Mouse (Mus musculus) heart, adult 8-10 months (tissue): ENCODE measurements around the gene Exog. TPM values are rescaled to one million over a fixed set of nuclear protein-coding genes. Genes with fewer than 3 reads are reported as not detected.
A peak's percentile ranks its signal among the peaks of the same experiment; 100 is the strongest.

ENCODE experiments used
- DNase-seq: peaks from one replicate; pipeline ENCODE4 v3.0.0; 2022; ENCODE audit warnings: low spot score
- total RNA-seq, 4 experiments: library from RNA; stranded (reverse); gene quantifications; 2 replicates each; pipeline ENCODE4 v1.2.4; 2022

Gene Exog
- 1 to 10 TPM; 2.4 to 3.3 (median 2.8) TPM for total RNA-seq

DNA sequence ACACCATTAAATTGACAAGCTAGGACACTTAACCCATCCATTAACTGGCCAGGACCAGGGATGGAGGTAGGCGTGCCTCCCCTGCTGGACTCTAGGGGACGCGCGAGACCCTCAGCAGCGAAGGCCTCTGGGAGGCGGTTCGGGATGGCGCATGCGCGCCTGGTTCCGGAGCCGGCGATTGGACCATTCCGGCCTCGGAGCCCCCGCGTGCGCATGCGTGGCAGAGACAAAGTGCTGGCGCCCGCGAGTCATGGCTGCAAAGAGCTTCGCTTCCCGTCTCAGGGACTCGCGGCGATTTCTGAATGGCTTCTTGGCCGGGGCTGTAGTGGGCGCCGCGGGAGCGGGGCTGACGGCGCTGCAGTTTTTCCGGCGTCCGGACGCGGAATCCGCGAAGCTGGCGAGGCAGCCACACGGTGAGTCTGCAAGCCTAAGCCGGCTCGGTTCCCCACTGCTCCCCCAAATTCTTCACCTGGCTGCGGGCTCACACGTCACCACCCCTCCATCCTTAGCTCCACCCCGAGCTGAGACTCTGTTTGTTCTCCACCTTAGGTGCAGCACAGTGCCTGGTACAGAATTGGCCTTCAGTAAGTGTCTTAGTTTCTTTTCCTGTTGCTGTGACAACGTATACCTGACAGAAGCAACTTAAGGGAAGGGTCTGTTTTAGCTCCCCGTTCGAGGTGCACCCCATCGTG, at the start of gene Exog:
TSS of gene Exog (plus strand) at position 206 of the 692 bp plus-strand sequence.
- peak; percentile 96 for DNase-seq

DNA sequence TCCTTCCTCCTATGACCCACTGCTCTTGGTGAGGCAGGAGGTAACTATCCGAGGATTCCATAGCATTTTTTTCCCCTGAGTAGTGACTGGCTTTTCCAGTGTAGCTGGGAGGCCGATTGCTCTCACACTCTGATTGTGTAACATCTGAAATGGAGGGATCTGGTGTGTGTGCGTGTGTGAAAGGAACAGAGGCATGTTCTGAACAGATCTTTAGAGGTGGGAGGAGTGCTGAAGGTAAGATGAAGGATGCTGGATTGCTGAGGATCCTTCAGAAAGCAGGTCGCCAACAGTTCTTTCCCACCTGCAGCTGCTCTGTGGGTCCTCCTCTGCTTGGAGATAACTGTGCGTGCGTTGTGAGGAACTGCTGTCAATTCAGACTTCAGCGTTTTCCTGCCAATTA, 43.4 kb upstream of the Exog start:
- DNase-seq = peak; percentile 16

DNA sequence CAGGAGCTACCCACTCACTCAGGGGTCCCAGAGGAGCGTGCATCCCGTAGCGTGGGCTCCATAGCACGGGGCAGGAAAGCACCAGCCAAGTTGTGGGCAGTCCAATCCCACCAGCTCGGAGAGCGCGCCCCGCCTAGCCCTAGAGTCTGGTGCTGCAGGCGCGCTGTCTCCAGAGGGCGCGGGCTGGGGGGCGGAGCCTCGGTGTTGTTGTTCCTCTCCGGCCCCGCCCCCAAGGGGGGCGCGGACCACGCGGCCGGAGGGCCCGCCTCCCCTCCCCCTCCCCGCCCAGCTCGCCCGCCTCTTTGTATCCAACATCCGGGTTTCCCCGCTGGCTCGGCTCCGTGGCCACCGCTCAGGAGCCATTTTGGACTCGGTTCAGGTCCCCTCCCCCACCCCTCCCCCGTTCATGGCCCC, 42.9 kb upstream of the Exog start, which contains the start of gene Acvr2b:
TSS of gene Acvr2b (plus strand) at position 318 of the 414 bp plus-strand sequence.
- DNase-seq = peak; percentile 89

DNA sequence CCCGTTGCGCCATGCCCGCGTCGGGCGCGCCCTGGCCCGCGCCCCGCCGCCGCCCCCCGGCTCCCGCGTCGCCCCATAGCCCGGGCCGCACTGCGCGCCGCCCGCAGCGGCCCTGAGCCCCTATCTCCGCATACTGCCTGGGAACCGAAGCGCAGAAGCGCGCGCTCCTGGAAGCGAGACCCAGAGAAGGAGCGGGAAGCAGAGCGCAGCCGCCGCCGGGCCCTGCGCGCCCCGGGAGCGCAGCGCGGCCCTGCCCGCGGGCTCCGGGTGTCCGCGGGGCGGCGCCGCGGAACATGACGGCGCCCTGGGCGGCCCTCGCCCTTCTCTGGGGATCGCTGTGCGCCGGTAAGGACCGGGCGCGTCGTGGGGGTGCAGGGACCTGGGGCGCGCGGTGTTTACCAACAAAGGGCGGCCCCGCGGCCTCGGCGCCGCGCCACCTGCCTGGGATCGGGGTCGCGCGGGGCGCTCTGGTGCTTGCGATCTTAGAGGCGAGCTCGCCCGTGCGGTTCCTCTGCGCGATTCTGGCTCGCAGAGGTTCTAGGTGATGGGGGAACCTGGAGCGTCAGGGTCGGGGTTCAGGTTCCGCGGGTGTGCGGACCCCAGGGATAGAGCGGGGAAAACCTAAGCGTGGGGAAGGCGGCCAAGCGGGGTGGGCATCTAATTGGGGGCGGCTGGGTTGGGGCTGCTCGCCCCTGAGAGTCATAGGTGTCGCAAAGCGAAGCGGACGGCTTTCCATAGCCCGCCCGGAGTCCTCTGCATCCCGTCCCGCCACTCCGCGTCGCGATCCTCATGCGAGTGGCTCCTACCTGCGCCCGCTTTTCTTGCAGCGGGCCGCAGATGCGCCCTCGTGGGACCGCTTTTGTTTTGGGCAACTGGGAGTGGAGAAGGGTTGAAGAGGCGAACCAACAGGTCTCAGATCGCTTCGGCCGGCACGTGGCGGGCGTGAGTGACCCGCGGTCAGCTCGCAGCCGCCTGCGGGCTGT, 42.2 kb upstream of the Exog start:
- peak; percentile 24 for DNase-seq

DNA sequence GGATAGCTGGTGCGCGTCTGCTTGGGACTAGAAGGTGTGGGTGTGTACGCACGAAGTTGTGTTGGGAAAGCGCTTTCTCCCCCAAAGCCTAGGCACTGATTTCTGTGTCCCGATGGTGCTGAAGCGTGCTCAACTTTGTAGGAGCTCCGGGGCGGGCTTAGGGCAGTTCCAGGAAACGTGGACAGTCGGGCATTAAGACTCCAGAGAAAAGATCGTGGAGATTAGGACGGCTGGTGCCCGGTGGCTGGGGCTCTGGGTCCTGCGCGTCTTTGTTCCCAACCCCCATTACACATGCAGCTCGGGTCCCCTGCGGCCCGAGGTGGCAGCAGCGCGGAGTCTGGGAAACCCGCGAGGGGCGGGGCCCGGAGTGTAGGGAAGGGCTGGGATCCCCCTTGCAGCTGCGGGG, 41.5 kb upstream of the Exog start:
- DNase-seq = peak; percentile 16

DNA sequence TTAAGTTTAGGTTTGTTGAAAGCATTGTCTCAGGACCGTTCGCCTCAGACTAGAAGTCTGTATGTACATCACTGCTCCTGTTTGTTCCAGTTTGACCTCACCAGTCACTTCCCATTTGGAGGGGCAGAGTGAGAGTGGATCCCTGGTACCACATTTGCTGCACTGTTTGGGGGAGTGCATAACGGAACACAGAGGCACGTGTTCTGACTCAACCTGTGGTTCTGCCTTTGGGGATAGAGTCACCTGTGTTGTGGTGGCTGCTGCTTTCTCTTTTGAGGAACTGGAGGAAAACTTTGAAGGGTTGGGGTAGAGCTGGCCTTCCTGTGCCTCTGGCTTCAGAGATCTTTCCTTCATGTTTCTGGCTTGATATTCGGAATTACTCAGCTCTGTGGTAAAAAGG, 40.7 kb upstream of the Exog start:
- no peak for DNase-seq

DNA sequence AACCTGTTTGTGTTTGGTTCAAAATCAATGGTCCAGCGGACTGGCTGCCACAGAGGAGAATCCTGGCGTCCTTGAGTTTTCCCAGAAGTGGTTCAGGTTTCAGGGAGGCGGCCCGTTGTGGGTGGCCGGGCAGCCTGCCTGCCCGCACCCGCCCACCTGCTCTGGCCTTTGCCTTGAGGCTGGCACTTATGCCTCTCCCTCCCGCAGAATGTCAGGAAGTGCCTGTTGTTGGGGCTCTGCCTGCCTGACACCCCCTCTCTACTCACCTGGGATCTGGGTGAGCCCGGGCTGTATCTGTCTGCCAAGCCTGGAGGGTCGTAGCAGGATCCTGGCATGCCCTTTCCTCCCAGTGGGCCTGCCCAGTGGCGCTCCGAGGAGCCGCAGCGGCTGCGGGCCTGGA, 36.9 kb upstream of the Exog start:
- DNase-seq = no peak

DNA sequence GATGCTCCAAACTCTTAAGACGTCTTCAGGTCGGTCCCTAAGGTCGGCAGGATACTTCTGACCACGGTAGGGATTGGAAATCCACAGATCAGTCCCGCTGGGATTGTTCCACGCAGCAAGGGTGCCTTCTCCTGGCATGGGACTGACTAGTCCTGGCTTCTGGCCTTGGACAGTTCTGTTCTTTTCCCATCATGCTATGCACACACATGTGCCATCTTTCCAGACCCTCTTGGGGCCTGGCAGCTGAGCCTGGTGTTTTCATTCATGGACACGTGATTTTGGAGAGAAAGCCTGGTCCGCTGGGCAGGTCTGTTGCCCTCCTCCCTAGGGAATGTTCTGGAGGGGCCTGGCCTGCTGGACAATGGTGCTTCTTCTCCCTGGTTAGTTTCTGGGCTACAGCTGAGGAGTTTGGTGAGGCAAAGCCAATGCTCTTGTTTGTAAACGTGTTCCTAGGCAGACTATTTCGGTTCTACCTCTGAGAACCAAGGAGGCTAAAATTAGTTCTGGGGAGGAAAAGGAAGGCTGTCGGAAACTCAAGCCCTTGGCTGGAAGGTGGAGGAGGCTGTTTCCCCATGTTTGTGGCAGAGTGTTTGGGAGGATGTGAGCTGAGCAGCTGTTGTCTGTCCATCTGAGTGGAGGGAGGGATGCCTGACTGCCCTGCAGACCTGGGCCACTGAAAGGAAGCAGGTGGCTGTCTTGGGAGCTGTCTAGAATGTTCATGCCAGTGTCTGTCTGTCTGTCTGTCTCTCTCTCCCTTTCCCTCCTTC, 35.7 kb upstream of the Exog start:
- no peak for DNase-seq

DNA sequence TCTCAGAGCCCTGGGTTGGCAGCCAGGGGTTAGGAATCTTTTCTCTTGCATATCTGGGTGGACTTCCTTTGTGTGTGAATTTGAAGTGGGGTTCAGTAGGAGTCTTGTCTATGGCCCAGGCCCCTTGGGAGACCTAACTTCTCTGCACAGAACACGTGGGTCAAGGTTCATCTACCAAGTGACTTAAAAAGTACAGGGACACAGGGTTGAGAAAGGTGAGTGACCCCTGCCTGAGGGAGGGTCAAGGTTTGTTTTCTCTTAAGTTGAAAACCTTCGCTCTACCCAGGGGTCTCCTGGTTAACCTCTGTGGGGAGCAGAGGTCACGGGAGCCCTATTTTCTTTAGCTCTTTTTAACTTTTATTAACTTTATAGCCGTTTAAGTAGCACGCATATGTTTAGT, 34.9 kb upstream of the Exog start:
- DNase-seq = no peak

DNA sequence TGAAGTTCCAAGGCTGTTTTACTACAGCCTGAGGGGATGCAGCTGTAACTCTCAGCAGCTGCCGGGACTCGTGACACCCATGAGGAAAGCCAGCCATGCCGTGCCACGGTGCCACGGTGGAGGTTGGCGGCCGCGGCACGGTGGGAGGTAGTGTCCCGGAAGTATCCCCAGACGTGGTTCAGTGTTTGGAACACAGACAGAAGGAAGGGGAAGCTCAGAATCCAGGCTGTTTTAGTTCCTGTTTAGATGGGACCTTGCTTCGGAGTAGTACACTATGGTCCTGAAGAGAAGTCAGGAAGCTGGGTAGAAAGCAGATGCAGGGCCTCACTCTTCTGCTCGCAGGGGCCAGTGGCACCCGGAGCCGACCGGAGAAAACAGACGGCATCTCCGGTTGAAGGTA, 26.7 kb upstream of the Exog start:
- no peak for DNase-seq

DNA sequence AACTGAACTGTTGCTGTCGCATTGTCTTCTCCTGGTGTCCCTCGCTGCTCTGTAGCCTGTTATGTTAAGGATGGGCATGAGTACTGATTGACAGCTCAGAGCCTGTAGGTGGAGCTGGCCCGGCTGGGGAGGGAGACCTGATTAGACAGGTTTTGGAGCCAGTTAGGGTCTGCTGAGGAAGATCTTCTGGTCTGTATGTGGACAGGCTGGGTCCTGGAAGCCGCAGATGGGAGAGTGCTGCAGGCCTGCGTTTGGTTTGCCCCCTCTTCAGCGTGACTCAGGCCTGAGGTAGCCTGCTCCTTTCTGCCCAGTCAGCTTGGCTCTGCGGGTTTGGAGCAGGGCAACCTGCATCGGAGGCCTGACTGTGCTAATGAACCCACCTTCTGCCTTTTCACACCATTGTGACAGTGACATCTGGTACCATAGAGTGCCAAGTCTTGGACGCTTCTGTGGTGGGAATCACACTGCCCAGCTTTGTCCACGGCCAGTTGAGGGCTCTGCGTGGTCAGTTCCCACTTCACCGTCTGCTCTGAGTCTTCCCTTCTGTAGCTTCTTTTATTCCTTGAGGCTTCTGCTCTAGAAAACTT, 24.8 kb upstream of the Exog start:
- no peak for DNase-seq

DNA sequence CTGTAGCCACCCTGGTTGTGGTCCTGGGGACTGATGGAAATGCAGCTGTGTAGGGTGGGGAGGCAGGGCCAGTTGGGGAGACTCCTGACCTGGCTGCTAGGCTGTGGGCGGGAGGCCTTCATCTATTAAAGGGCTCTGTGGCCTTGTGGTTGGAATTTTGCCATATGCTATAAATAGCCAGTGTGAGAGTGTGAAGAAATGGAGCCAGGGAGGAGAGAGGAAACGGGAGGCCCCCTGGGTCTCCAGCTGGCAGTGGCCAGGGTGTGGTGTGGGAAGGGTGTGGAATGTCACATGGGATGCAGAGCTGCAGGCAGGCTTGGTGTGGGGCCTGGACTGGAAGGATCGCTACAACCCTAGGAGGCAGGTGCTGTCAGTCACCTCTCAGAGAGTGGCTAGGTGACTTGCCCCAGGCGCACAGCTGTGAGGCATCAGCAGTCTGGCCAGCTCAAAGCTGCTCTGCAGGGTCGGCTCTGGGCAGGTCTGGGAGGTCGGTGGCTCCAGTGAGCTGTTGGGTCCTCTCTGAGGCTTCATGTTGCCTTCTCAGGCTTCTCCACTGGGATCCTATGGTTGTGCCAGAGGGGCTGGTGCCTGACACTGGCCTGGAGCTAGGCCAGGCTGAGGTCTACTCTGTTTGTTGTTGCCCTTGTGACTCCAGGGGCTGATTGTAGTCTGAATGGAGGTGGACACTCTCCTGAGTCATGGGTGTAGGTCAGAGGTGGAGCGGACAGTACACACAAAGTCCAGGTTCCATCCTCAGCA, 19.3 kb upstream of the Exog start:
- DNase-seq = peak; percentile 73

DNA sequence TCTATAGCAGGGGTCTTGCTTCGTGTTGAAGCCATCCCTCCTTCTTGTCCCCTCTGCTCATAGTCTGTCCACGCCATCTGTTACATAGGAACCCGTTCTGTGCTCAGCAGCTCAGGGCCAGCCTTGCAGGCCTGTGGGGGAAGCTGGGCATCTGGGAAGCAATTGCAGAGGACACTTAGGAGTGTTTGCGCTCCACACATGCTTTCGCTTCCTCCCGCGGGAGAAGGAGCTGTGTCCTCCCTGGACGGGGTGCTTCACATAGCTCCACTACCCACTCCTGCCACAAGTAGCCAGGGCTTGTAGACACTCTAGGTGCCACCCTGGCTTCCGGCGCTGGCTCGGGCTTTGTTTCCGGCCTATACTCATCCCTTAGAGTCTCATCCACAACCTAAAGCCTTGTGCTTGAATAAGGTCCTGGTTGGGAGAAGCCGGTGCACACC, 18.7 kb upstream of the Exog start:
- no peak for DNase-seq

DNA sequence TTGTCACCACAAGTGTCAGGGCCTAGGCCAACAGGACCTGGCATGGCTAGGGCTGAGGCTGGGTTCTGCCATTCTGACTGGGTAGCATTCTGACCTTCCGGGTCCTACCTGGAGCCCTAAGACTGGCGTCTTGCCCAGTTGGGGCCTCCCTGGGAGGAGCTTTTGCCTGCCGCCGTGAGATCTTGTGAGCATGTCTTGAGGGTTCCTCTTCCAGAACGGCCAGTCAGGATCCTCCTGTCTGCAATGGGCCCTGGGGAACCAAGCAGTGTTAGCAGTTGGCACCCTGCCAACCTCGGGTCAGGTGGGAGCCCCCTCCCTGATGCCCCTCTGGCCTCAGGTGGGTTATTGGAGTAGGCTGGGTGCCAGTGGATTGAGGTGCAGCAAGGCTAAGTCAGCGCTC, 18.3 kb upstream of the Exog start:
- no peak for DNase-seq

DNA sequence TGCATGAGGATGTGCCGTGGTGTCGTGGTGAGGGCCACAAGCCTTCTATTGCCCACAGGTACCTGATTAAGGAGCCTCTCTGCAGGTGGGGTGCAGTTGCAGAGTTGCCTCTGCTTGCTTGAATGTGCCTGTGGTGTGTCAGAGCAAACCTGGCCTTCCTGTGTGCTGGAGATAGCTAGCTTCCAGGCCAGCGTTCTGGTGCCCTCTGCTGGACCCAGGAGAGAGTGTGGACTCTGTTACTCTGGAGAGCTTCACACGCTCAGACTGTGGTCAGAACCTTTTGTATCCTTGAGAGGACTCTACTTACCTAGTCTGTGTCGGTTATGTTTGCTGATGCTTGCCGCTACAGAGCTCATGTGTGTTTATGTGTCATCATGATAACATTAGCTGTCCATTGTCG, 14.4 kb upstream of the Exog start:
- peak; percentile 63 for DNase-seq

DNA sequence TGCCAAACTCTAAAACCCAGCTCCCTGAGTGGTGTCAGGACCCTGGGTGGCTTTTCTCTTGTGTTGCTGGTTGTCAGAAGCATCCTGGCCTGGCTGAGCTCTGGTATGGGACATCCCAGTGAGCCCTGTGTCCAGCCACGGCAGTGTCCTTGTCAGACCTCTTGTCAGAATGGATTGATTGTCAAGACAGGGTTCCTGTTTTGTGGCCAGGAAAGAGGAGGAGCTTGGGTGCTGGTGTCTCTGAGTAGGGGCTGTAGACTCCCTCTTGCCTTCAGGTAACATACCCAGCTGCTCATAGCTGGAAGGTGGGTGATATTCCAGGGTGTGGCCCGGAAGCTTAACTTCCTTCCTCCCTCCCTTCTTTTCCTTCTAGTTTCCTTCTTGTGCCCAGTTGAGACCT, 8.9 kb upstream of the Exog start:
- DNase-seq = no peak

DNA sequence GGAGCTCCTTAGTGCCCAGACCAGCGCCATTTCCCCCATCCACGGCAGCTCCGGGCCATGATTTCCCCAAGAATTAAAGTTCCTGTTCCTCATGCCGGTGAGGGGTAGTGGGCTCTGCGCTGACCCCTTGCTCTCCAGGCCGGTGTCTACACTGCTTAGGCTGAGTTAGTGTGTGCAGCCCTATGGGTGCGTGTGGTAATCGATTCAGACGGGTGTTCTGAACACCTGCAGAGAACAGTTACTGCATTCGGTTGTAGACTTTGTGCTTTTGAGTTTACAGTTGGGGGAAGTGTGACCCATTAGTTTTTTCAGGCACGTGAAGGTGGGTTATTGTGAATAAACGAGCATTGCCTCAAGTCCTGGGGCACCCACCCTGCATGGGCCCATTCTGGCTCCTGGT, 6.7 kb upstream of the Exog start:
- no peak for DNase-seq

DNA sequence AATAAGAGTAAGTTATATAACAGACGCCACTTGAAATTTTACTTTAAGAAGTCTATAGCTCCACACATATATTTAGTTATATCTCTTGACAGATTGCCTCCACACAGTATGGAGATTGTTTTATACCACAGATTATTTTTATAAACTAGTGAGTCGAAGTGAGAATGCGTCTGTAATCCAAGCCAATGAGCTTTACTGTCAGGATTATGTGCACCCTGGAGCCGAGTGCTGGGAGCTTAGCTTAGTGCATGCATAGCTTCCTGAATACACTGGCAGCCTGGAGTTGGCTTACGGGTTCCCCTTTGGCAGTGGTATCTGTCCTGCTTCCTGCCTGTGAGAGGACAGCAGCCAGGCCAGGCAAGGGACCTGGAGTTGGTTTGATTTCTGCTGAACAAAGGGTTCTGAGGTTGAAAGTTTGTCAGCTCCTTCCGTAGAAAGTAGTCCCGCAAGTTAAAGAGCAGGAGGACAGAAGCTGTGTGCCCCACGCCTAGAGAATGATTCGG, 6.2 kb upstream of the Exog start:
- no peak for DNase-seq

DNA sequence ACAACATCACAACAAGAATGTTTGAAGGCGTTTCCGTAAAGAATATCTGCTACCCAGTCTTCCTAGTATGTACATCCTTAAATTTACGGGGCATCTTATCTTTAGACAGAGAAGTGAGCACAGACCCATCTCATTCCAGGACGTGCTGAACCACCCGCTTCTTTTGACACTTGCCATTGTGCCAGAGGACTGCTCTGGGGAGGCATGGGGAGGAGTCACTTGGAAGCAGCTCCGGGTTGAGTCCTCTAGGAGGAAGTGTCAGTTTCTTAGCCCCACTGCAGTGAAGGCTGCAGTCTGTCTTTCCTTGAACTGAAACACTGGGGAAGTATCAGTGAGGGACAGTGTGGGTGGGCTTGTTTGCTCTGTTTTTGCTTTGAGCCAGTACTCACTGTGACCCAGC, 994 bp downstream of the Exog start:
- no peak for DNase-seq

DNA sequence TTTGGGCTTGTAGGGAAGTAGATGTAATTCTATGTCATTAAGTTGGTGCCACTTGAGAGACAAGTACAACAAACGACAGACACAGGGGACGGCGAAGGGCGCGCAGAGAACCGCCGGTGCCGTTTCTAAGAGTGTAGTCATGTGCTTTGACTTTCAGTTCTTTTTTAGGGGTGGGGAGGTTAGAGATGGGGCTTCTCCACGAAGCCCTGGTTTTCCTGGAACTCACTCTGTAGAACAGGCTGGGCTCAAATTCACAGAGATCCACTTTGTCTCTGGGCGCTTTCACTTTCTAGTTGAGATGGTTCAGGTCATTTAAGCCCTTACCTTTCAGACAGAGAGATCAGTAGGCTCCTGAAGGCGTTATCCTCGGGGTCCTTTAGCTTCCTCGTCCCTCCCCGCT, 11.2 kb downstream of the Exog start:
- DNase-seq = no peak

DNA sequence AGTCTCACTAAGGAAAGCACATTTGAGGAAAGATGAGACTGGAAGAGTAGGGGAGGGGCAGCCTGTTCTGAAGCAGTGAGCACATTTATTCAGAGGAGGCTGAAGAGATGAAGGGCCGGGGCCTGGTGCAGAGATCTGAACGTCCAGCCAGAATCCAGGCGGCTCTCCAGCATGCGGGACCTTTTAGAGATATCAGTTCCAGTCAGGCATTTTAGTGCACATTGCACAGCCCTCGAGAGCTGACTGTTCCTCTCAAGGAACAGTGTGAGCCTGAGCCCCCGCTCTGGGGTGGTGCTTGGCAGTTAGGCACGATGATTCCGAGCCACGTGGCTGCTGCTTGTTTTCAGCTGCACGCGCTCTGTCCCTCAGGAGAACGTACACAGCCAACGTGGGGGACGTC, 12.4 kb downstream of the Exog start:
- DNase-seq = no peak
